In the genomic region with DNA sequence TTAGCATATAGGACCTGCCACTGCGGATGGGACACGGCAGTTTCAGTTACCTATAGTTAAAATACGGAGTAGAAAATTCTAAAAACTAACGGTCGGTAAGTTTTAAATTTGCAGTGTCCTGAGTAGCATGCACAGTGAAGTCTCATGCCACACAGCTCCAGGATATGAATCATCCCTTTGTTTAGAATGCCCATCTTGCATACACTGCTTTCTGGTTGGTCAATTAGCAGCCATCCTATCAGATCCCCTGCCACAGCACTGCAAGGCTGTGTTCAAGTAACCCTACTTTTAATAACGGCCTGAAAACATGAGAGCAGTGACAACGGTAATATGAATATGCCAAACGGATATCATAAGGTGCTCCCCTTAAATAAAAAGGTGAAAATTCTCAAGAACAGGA, we compare ENCODE assay signal across 24 mouse cellular contexts.
A peak's percentile ranks its signal among the peaks of the same experiment; 100 is the strongest.
DNase-seq lines count a peak whose midpoint lies in the region; ATAC-seq and TF ChIP-seq lines count a peak whose summit lies in the region.
"Had no signal": no experiment of that assay in that cellular context is flagged by ENCODE, and none has a peak within 500 bp of the region (broad histone marks: within the 10 kb centered on the region; RNA-seq: fewer than 3 reads in every experiment).

No protein-coding gene starts in this region.

- TF ChIP-seq CTCF in C2C12 (IDR thresholded peaks at IDR 0.05; ENCODE audit: control insufficient read depth, insufficient read depth, insufficient read length), result no peak

- H3K36me3 ChIP-seq in C2C12 (ENCODE audit: control insufficient read depth, insufficient read depth) (no peaks in the 10 kb centered on the region), myocyte (ENCODE audit: control insufficient read depth, insufficient read depth) (no peaks in the 10 kb centered on the region)
- H3K36me3 ChIP-seq: embryonic facial prominence, embryonic 12.5 days; embryonic facial prominence, embryonic 15.5 days; forebrain, embryonic 12.5 days; forebrain, embryonic 15.5 days; hindbrain, embryonic 12.5 days; hindbrain, embryonic 15.5 days; intestine, embryonic 15.5 days had no signal

- no peaks in the 10 kb centered on the region for H3K27me3 ChIP-seq in C2C12 (ENCODE audit: control insufficient read depth, insufficient read depth, insufficient read length)
- H3K27me3 ChIP-seq in myocyte (ENCODE audit: control insufficient read depth, insufficient read depth, insufficient read length), result no peaks in the 10 kb centered on the region
- H3K27me3 ChIP-seq: CH12.LX; embryonic facial prominence, embryonic 12.5 days; embryonic facial prominence, embryonic 15.5 days; forebrain, embryonic 12.5 days; forebrain, embryonic 15.5 days; hindbrain, embryonic 12.5 days; hindbrain, embryonic 15.5 days; intestine, embryonic 15.5 days; Patski had no signal

- H3ac ChIP-seq in C2C12 (ENCODE audit: control insufficient read depth, insufficient read length, low read depth) (no peak overlapping the region), myocyte (ENCODE audit: control insufficient read depth, insufficient read length) (no peak overlapping the region)

- no peak for ATAC-seq in erythroblast, adult 5-6 weeks (replicated peaks; ENCODE audit: low FRiP score, poor library complexity, severe bottlenecking)
- ATAC-seq: forebrain, embryonic 15.5 days; intestine, embryonic 15.5 days; Patski had no signal

- DNase-seq in heart, adult 11 months, result peak; percentile 35
- no peak for DNase-seq in heart, adult 9 months (ENCODE audit: low spot score in 2 of 2)
- peak; percentile 65 for DNase-seq in 3134 (ENCODE audit: extremely low read depth, insufficient read length, low spot score)
- DNase-seq in ovary, postnatal 10 days (ENCODE audit: low spot score), result no peak
- DNase-seq: adrenal gland, postnatal 10 days; adrenal gland, postnatal 36 days; cerebellum, adult 11 months; cerebellum, adult 2 months; cerebellum, adult 9-11 months; cerebellum, postnatal 25 days; gastrocnemius, postnatal 25 days had no signal

- peaks cover 38% of the 10 kb centered on the region for H3K79me2 ChIP-seq in C2C12 (ENCODE audit: control insufficient read depth, insufficient read depth)
- H3K79me2 ChIP-seq in myocyte (ENCODE audit: control insufficient read depth, insufficient read depth), result peaks cover 25% of the 10 kb centered on the region

- H3K4me2 ChIP-seq in myocyte (ENCODE audit: low read depth), result peak overlapping the region; percentile 81
- H3K4me2 ChIP-seq: embryonic facial prominence, embryonic 12.5 days; embryonic facial prominence, embryonic 15.5 days; forebrain, embryonic 12.5 days; forebrain, embryonic 15.5 days; hindbrain, embryonic 12.5 days; hindbrain, embryonic 15.5 days; intestine, embryonic 15.5 days had no signal

- H3K4me3 ChIP-seq in C2C12 (ENCODE audit: insufficient read depth, poor library complexity, severe bottlenecking), result no peak overlapping the region
- no peak overlapping the region for H3K4me3 ChIP-seq in myocyte
- H3K4me3 ChIP-seq: embryonic facial prominence, embryonic 12.5 days; embryonic facial prominence, embryonic 15.5 days; erythroblast, embryonic 14.5 days; forebrain, embryonic 12.5 days; forebrain, embryonic 15.5 days; hindbrain, embryonic 12.5 days; hindbrain, embryonic 15.5 days; intestine, embryonic 15.5 days had no signal

- peaks cover 29% of the 10 kb centered on the region for H3K79me3 ChIP-seq in C2C12 (ENCODE audit: low read depth)

- TF ChIP-seq POLR2A in myocyte (IDR thresholded peaks at IDR 0.05; ENCODE audit: insufficient read length, low read depth), result no peak

TF ChIP-seq in C2C12, 6 proteins besides CTCF, POLR2A, EP300 and RAD21:
- TF ChIP-seq USF1 (IDR thresholded peaks at IDR 0.05; ENCODE audit: low read depth), result peak; percentile 4
- no peak for TF ChIP-seq MYOD1 (IDR thresholded peaks at IDR 0.05; ENCODE audit: control insufficient read depth, insufficient read length, low read depth)
- no peak for TF ChIP-seq CEBPB (IDR thresholded peaks at IDR 0.05; ENCODE audit: low read depth)
- peak; percentile 51 for TF ChIP-seq FOSL1 (IDR thresholded peaks at IDR 0.05; ENCODE audit: insufficient read depth, low read length, poor library complexity, severe bottlenecking)
- no peak for TF ChIP-seq MYOG (IDR thresholded peaks at IDR 0.05; ENCODE audit: control insufficient read depth, extremely low read depth, insufficient read length)
- TF ChIP-seq MAX (IDR thresholded peaks at IDR 0.05), result peak; percentile 88

TF ChIP-seq in myocyte, 11 proteins besides CTCF, POLR2A, EP300 and RAD21:
- TF ChIP-seq MYOD1 (IDR thresholded peaks at IDR 0.05; ENCODE audit: control insufficient read depth in 1 of 3, insufficient read length in 2 of 3, low read depth in 2 of 3) (no peak), USF1 (IDR thresholded peaks at IDR 0.05; ENCODE audit: low read depth) (no peak), TCF3 (IDR thresholded peaks at IDR 0.05; ENCODE audit: insufficient read length, low read depth) (no peak), SRF (IDR thresholded peaks at IDR 0.05; ENCODE audit: control insufficient read depth, insufficient read length, low read depth) (no peak), CEBPB (IDR thresholded peaks at IDR 0.05; ENCODE audit: insufficient read depth, poor library complexity, severe bottlenecking) (no peak), E2F4 (IDR thresholded peaks at IDR 0.05; ENCODE audit: insufficient read depth) (no peak), MAX (IDR thresholded peaks at IDR 0.05; ENCODE audit: low read depth) (no peak), MYOG (IDR thresholded peaks at IDR 0.05; ENCODE audit: control insufficient read depth in 1 of 3, insufficient read depth in 1 of 3, insufficient read length in 2 of 3, low read depth in 2 of 3) (no peak), TCF12 (IDR thresholded peaks at IDR 0.05; ENCODE audit: insufficient read depth, poor library complexity, severe bottlenecking) (no peak), REST (IDR thresholded peaks at IDR 0.05; ENCODE audit: insufficient read depth, insufficient read length) (no peak), POLR2AphosphoS2 (IDR thresholded peaks at IDR 0.05; ENCODE audit: insufficient read length, low read depth) (no peak)

Comparison
In these comparisons a context has a peak if more than half of its experiments do, and no peak if none do; other contexts are left out.
1. DNase-seq: peak in heart, adult 11 months (single experiment) and 3134 (single experiment); none in heart, adult 9 months (0 of 2) and ovary, postnatal 10 days (single experiment).